Mouse (Mus musculus): ENCODE measurements around the gene Krt88. TPM values are rescaled to one million over a fixed set of nuclear protein-coding genes. Genes with fewer than 3 reads are reported as not detected.

Gene Krt88
- polyA plus RNA-seq, 1 experiment = not detected

DNA sequence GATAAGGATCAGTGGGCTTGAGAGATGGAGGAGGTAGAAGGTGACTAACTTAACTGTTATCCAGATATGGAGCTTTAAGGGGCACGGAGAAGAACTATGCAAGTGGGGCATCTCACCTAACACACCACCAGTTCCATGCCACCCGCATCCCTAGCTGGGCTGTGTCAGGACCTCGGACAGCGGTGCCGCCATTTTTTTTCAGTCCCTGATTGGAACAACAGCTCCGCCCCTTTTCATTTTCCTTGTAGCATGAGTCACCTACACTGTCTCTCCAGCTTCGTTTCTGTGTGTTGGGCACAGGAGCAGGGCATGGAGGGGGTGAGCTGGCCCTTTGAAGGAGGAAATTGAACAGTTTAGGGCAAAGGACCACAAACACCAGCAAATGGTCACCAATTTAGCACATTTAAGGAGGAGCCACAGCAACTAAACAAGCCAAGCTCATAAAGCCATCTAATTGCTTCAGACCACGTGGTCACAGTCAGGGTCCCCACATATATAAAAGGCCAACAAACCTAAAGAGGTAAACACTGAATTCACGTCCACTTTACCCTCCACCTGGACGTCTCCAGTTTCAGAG lies 25.5 kb downstream of the Krt88 start, which contains the start of gene Krt86:
Gene Krt86, plus strand, starts transcription at position 527 of the 577 bp plus-strand sequence.
- Histone ChIP-seq H3K4me3 (ENCODE audit: low read depth, low read length) (no peak within 1 kb of the TSS), H3K27ac (ENCODE audit: insufficient read depth, low read depth, low read length) (no peak within 1 kb of the TSS), H3K4me1 (ENCODE audit: control insufficient read depth, insufficient read depth, insufficient read length, low read length) (no peaks in the 10 kb centered on the region), H3K36me3 (ENCODE audit: control insufficient read depth, insufficient read depth, low read length) (no peaks in the 10 kb centered on the region), H3K27me3 (ENCODE audit: control insufficient read depth, insufficient read depth, low read length) (no peaks in the 10 kb centered on the region)
- TF ChIP-seq POLR2A (IDR thresholded peaks at IDR 0.05; ENCODE audit: low read depth, low read length) (no peak), CTCF (IDR thresholded peaks at IDR 0.05; ENCODE audit: extremely low read depth, insufficient read length, insufficient replicate concordance, low read depth, low read length) (no peak)
- WGBS = 16% methylated on average over 10 of the region's 10 CpGs

DNA sequence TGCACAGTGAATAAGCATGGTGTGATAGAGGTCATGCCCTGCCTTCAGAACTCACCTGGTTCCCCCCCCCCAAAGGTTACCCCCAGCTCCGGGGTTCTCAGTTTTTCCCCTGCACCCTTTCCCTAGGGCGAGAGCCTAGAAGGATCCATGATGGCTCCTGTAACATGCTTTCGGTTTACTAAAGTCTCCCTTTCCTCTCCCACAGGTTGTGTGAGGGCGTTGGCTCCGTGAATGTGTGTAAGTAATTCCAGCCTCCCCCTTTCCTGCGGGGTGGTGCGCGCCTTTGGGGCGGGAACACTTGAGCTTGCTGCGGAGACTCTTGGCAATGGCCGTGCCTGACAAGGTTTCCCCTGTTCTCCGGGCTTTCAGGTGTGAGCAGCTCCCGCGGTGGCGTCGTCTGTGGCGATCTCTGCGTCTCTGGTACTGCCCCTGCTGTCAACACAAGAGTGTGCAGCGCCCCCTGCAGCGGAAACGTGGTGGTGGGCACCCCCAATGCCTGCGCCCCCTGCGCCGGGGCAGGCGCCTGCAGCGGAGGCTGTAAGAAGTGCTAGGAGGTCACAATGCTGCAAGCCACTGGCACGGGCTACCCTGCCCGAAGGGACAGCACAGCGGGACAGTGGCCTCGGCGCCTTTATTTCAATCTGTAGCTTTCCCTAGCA lies 31.6 kb downstream of the Krt88 start:
- H3K4me1 ChIP-seq (ENCODE audit: control insufficient read depth, insufficient read depth, insufficient read length, low read length) = peaks cover 4% of the 10 kb centered on the region
- H3K4me3 ChIP-seq (ENCODE audit: low read depth, low read length) = peak overlapping the region; percentile 39
- H3K27ac ChIP-seq (ENCODE audit: insufficient read depth, low read depth, low read length) = no peak overlapping the region
- WGBS = 3% methylated on average over 31 of the region's 31 CpGs
- H3K27me3 ChIP-seq (ENCODE audit: control insufficient read depth, insufficient read depth, low read length) = 0 out of 2 replicates have a peak, but pooled peaks cover 2% of the 10 kb centered on the region
- no peaks in the 10 kb centered on the region for H3K36me3 ChIP-seq (ENCODE audit: control insufficient read depth, insufficient read depth, low read length)
- TF ChIP-seq POLR2A (IDR thresholded peaks at IDR 0.05; ENCODE audit: low read depth, low read length) = no peak
- TF ChIP-seq CTCF (IDR thresholded peaks at IDR 0.05; ENCODE audit: extremely low read depth, insufficient read length, insufficient replicate concordance, low read depth, low read length) = no peak

DNA sequence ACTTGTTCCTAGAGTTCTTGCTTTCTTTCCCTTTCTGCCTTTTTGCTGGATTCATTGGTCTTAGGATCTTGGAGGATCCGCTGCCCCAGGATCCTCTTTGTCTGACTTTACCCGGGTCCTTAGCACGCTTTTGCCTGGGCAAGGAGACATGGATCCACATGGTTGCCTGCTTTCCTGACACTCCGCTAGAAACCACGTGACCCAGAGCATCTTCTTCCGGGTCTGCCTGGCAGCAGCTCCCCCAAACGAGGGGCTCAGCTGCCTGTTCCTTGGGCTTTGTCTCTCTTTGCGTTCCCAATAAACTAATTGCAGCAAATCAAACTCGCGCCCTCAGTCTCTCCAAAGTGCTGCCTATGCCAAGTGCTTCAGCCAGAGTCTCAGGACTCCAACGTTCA lies 32.1 kb downstream of the Krt88 start:
- Histone ChIP-seq H3K27ac (ENCODE audit: insufficient read depth, low read depth, low read length) (no peak overlapping the region), H3K27me3 (ENCODE audit: control insufficient read depth, insufficient read depth, low read length) (0 out of 2 replicates have a peak, but pooled peaks cover 2% of the 10 kb centered on the region), H3K36me3 (ENCODE audit: control insufficient read depth, insufficient read depth, low read length) (no peaks in the 10 kb centered on the region), H3K4me1 (ENCODE audit: control insufficient read depth, insufficient read depth, insufficient read length, low read length) (peaks cover 4% of the 10 kb centered on the region), H3K4me3 (ENCODE audit: low read depth, low read length) (peak overlapping the region; percentile 39)
- WGBS = 26% methylated on average over 11 of the region's 11 CpGs
- TF ChIP-seq CTCF (IDR thresholded peaks at IDR 0.05; ENCODE audit: extremely low read depth, insufficient read length, insufficient replicate concordance, low read depth, low read length) (no peak), POLR2A (IDR thresholded peaks at IDR 0.05; ENCODE audit: low read depth, low read length) (no peak)

DNA sequence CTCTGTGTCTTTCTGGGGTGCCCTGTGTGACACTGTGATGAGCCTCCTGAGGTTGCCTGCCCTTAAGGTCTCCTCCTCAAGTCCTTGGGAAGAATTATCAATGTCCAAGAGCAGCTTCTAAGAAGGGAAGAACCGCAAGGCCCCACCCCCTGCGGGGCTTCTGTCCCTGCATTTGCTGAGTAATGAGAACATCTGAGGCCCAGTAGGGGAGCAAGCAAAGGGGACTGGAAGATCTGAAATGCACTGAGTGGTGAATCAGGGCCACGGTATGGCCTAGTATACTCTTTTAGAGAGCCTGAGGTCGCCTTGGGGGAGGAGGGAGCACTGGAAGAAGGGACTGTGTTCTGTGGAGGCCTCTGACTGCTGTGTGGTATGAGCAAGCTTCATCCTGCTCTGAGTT lies 34.5 kb downstream of the Krt88 start:
- Histone ChIP-seq H3K4me1 (ENCODE audit: control insufficient read depth, insufficient read depth, insufficient read length, low read length) (peaks cover 4% of the 10 kb centered on the region), H3K27ac (ENCODE audit: insufficient read depth, low read depth, low read length) (no peak overlapping the region), H3K36me3 (ENCODE audit: control insufficient read depth, insufficient read depth, low read length) (no peaks in the 10 kb centered on the region), H3K4me3 (ENCODE audit: low read depth, low read length) (no peak overlapping the region), H3K27me3 (ENCODE audit: control insufficient read depth, insufficient read depth, low read length) (0 out of 2 replicates have a peak, but pooled peaks cover 2% of the 10 kb centered on the region)
- WGBS = 41% methylated on average over 4 of the region's 4 CpGs
- TF ChIP-seq POLR2A (IDR thresholded peaks at IDR 0.05; ENCODE audit: low read depth, low read length) (no peak), CTCF (IDR thresholded peaks at IDR 0.05; ENCODE audit: extremely low read depth, insufficient read length, insufficient replicate concordance, low read depth, low read length) (no peak)

DNA sequence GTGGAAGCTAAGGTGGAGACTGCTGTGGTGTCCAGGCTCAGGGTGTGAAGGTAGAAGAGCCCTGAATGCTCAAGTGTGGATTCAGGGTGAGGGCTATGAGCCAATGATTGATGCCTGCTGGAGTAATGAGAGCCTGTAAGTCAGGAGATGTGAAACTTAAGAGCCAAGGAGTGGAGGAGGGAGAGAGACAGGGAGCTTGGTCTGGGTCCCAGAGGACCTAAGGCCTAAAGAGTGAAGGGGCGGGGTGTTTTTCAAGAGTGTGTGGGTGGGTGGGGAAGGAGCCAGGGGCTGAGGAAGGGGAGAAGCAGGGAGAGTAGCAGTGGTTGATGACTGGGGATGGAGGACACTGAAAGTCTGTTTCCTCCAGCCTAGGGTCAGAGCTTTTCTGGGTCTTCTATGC lies 36.1 kb downstream of the Krt88 start:
- H3K36me3 ChIP-seq (ENCODE audit: control insufficient read depth, insufficient read depth, low read length) = no peaks in the 10 kb centered on the region
- peaks cover 4% of the 10 kb centered on the region for H3K4me1 ChIP-seq (ENCODE audit: control insufficient read depth, insufficient read depth, insufficient read length, low read length)
- 82% methylated on average over 1 of the region's 1 CpGs for WGBS
- TF ChIP-seq CTCF (IDR thresholded peaks at IDR 0.05; ENCODE audit: extremely low read depth, insufficient read length, insufficient replicate concordance, low read depth, low read length) (no peak), POLR2A (IDR thresholded peaks at IDR 0.05; ENCODE audit: low read depth, low read length) (no peak)
- H3K4me3 ChIP-seq (ENCODE audit: low read depth, low read length) = no peak overlapping the region
- 0 out of 2 replicates have a peak, but pooled peaks cover 2% of the 10 kb centered on the region for H3K27me3 ChIP-seq (ENCODE audit: control insufficient read depth, insufficient read depth, low read length)
- no peak overlapping the region for H3K27ac ChIP-seq (ENCODE audit: insufficient read depth, low read depth, low read length)

DNA sequence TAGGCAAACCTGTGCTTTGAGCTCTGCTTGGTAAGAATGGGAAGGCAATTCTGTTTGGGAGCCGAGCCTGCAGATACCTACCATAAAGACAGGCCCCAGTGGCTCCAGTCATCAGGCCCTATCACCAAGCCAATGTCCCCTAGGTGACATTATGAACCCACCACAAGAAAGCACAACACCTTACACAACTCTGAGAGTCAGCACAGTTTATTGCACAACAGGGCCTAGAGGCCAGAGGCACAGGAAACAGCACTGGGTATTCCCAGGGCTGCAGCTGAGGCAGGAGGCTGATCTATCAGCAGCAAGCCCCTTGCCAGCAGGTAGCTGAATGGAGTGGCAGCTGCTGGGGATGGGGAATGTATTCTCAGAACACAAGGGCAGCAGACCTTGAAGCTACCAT lies 37.4 kb downstream of the Krt88 start:
- 76% methylated on average over 1 of the region's 1 CpGs for WGBS
- H3K27ac ChIP-seq (ENCODE audit: insufficient read depth, low read depth, low read length) = no peak overlapping the region
- no peak overlapping the region for H3K4me3 ChIP-seq (ENCODE audit: low read depth, low read length)
- no peaks in the 10 kb centered on the region for H3K27me3 ChIP-seq (ENCODE audit: control insufficient read depth, insufficient read depth, low read length)
- no peaks in the 10 kb centered on the region for H3K4me1 ChIP-seq (ENCODE audit: control insufficient read depth, insufficient read depth, insufficient read length, low read length)
- TF ChIP-seq POLR2A (IDR thresholded peaks at IDR 0.05; ENCODE audit: low read depth, low read length) (no peak), CTCF (IDR thresholded peaks at IDR 0.05; ENCODE audit: extremely low read depth, insufficient read length, insufficient replicate concordance, low read depth, low read length) (no peak)
- no peaks in the 10 kb centered on the region for H3K36me3 ChIP-seq (ENCODE audit: control insufficient read depth, insufficient read depth, low read length)

DNA sequence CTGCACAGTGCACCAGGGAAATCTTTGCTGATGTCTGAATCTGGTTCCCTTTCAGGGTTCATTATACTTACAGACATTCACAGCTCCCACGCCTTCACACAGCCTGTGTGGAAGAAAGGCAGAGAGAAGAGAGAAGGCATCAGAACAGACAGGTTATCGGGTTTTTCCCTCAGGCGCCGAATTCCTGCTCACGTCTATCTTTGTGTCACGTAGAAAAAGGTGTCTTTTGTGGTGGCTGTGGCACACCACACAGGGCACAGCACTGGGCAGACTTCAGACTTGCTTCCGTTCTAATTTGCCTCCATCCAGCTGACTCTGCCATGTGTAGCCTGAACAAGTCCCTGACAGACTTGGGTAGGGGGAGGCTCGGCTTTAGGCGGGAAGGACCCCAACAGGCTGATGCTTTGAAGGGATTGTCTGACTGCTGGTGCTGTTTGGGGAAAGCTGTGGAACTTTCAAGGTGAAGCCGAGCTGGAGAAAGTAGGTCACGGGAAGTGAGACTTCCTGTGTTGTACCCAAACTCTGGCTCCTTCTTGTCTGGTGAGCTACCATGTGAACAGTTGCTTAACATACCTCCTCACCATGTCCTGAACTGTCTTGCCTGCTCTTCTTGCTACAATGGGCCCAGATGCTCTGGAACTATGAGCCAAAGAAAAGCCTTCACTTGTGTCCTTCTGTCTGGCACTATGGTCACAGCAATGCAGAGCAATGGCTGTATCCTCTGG lies 38.5 kb downstream of the Krt88 start:
- H3K27me3 ChIP-seq (ENCODE audit: control insufficient read depth, insufficient read depth, low read length) = no peaks in the 10 kb centered on the region
- no peak overlapping the region for H3K4me3 ChIP-seq (ENCODE audit: low read depth, low read length)
- H3K36me3 ChIP-seq (ENCODE audit: control insufficient read depth, insufficient read depth, low read length) = no peaks in the 10 kb centered on the region
- no peak for TF ChIP-seq POLR2A (IDR thresholded peaks at IDR 0.05; ENCODE audit: low read depth, low read length)
- TF ChIP-seq CTCF (IDR thresholded peaks at IDR 0.05; ENCODE audit: extremely low read depth, insufficient read length, insufficient replicate concordance, low read depth, low read length) = no peak
- H3K4me1 ChIP-seq (ENCODE audit: control insufficient read depth, insufficient read depth, insufficient read length, low read length) = no peaks in the 10 kb centered on the region
- WGBS = 78% methylated on average over 11 of the region's 11 CpGs
- H3K27ac ChIP-seq (ENCODE audit: insufficient read depth, low read depth, low read length) = no peak overlapping the region
